Mouse (Mus musculus): ENCODE results near the gene Anapc2.

The Anapc2 gene

DNA sequence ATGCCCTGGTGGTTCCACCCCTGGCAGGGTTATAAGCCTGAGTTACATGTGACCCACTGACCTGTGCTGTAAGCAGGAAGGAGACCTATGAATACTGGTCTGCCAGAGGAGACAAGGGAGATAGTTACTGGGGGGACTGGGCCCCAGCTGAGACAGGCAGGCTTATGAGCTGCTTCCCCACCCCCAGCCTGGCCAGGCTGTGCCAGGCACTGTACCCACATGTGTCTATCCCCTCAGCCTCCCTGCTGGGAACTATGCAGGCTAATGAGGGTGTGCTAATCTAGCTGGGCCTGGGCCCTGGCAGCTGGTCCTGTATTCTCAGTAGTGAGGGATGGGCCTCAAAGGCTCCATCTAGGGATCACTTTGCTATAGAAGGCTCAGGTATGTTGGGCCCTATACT, 5.0 kb upstream of the Anapc2 start:
- in situ Hi-C loops (cut with MboI; ENCODE audit: low sequenced_read_pairs) = no loop called here

DNA sequence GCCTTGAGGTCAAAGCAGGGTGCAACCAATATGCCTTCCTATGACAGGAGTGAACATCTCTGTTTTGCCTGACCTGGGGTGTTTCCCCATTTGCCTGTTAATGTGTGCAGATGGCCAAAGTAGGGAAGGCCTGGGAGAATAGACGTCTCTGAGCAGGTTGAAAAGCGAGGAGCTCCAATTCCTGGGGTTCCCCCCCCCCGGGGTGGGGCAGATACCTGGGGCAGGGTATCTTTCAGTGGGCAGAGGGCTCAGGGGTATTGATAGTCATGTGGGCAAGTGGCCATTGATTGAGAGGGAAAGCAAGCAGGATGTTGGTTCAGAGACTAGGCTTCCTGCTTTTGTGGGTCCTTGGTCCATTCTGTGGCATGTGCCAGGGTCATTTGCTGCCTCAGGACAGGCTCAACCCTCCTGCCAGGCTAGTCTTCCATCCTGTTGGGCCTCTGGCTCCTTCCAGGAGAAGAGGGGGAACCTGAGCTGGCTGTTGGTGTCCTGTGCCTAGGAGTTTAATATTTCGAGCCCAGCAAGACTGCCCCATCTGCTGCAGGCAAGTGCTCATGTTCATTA, 4.5 kb upstream of the Anapc2 start:
- in situ Hi-C loops (cut with MboI; ENCODE audit: low sequenced_read_pairs) = no loop called here

DNA sequence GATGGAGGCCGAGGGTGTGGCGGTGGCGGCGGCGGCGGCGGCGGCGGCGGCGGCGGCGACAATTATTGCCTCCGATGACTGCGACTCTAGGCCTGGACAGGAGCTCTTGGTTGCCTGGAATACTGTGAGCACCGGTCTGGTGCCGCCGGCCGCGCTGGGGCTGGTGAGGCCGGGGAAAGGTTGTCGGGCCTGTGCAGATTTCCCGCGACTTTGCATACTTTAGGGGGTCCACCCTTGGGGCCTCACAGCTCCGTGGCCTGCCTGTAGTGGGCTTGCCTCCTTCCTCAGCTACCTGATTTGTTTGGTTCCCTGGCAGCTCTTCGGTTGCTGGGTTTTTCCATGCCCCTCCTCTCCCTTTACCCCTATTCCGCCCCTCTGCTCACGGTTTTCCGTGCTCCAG, 237 bp downstream of the Anapc2 start:
- in situ Hi-C loops (cut with MboI; ENCODE audit: low sequenced_read_pairs) = no loop called here

DNA sequence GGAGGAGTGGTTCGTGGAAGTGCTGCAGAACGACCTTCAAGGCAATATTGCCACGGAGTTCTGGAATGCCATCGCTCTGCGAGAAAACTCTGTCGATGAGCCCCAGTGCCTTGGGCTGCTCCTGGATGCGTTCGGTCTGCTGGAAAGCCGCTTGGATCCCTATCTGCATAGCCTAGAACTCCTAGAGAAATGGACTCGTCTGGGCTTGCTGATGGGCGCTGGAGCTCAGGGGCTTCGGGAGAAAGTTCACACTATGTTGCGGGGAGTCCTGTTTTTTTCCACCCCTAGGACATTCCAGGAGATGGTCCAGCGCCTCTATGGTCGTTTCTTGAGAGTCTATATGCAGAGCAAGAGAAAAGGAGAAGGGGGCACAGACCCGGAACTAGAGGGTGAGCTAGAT, 732 bp downstream of the Anapc2 start:
- in situ Hi-C loops (cut with MboI; ENCODE audit: low sequenced_read_pairs) = no loop called here

- in situ Hi-C loops (cut with MboI; ENCODE audit: low sequenced_read_pairs) = no loop called here
Observed at GRCm38 (mm10) chr2:25278928-25279882, 6.9 kb downstream of the Anapc2 start.

- in situ Hi-C loops (cut with MboI; ENCODE audit: low sequenced_read_pairs) = no loop called here
Observed at GRCm38 (mm10) chr2:25285551-25285950, 13.3 kb downstream of the Anapc2 start.

DNA sequence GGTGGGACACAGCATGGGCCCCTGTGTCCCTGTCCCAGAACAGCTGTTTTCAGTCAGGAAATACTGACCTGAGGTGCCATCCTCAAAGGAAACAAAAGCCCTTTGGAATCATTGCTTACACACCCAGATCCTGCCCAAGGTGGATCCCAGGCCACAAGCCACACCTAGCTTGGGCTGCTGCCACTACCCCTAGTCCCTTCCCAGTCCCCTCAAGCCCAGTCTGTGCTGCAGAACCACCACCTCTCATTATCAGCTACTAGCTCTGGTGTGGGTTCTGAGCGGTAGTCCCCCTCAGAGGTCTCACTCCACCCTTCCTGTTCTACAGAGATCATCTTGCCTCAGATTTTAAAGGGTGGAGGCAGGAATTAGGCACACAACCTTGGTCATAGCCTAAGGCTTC, 14.0 kb downstream of the Anapc2 start:
- in situ Hi-C loops (cut with MboI; ENCODE audit: low sequenced_read_pairs) = no loop called here

GRCm38 (mm10) chr2:25286837-25287636, 14.8 kb downstream of the Anapc2 start:
- in situ Hi-C loops (cut with MboI; ENCODE audit: low sequenced_read_pairs) = no loop called here

DNA sequence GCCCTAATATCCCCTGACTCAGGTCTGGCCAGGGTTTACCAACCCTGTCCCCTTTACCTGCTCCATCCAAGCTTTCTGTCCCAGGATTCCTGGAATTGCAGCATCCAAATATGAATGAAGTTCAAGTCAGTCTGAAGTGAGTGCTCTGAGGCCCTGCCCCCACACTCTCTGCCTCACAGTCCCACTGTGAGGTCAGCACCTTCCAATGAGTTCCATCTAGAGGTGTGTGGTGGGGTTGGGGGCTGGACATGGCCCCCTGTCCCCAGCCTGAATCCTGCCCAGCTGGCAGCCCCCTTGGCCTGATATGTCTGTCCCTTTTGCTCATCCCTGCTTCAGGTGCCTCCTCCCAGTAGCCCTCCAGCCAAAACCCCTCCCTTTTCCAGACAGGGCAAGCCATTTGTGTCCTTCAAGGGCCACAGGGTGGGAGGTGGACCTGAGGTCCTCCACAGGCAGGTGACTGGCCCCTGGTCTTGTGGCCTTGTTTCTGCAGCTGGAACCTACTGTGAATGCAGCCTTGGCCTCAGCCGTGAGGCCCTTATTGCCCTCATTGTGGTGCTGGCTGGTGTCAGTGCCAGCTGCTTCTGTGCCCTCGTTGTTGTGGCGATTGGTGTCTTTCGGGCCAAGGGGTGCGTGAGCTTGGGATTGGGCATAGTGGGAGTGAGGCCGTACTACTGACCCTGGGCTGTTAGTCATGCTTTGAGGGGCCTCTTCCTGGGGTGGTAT, 15.8 kb downstream of the Anapc2 start, which contains the start of gene Tmem210:
TSS of gene Tmem210 (plus strand) at position 219 of the 723 bp plus-strand sequence.
- in situ Hi-C loops (cut with MboI; ENCODE audit: low sequenced_read_pairs) = no loop called here

GRCm38 (mm10) chr2:25288734-25289345, 16.6 kb downstream of the Anapc2 start:
- in situ Hi-C loops (cut with MboI; ENCODE audit: low sequenced_read_pairs) = no loop called here

DNA sequence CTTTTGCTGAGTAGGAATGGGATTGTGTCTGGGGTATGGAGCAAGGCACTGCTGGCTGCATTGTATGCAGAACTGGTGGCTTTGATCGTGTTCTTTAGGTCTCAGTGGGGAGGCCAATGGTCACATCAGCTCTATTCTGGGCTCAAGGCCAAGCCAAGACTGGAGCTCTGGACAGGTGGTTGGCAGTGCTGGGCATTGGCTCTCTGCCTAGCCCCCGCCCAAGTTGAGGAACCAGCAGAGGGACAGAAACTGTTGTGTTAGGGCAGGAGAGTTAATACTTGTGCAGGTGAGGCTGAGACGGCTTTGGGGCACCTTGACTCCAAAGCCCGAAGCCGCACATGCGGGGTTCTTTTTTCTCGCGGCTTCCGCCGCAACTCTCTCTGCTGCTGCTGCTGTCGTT, 17.4 kb downstream of the Anapc2 start, which contains the start of gene Lrrc26:
TSS of gene Lrrc26 (plus strand) at position 265 of the 400 bp plus-strand sequence.
- in situ Hi-C loops (cut with MboI; ENCODE audit: low sequenced_read_pairs) = no loop called here

GRCm38 (mm10) chr2:25290101-25290815, 18.0 kb downstream of the Anapc2 start:
- in situ Hi-C loops (cut with MboI; ENCODE audit: low sequenced_read_pairs) = no loop called here

GRCm38 (mm10) chr2:25290816-25291130, 18.5 kb downstream of the Anapc2 start:
- in situ Hi-C loops (cut with MboI; ENCODE audit: low sequenced_read_pairs) = no loop called here

GRCm38 (mm10) chr2:25291184-25292053, 19.1 kb downstream of the Anapc2 start:
- in situ Hi-C loops (cut with MboI; ENCODE audit: low sequenced_read_pairs) = no loop called here

DNA sequence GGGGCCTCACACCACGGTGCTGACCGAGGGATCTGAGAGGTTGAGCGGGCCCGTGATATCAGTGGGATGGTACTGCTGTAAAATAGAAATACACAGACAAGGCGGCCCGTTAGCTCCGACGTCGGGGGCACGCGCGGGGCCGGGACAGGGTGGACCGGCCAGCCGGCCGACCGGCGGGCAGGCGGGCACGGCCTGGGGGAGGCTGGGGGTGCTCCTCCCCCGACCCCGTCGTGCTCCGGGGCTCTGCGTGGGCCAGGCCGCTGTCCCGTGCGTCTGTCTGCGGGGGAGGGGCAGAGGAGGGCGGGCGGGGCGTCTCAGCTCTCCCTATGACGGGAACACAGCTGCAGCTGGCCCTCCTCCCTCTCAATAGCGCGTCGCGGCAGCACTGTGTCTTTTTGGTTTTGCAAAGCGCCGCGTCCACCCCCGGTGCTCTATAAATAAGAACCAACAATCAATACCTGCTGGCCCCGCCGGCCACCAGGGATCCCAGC, 19.8 kb downstream of the Anapc2 start:
- in situ Hi-C loops (cut with MboI; ENCODE audit: low sequenced_read_pairs) = no loop called here

DNA sequence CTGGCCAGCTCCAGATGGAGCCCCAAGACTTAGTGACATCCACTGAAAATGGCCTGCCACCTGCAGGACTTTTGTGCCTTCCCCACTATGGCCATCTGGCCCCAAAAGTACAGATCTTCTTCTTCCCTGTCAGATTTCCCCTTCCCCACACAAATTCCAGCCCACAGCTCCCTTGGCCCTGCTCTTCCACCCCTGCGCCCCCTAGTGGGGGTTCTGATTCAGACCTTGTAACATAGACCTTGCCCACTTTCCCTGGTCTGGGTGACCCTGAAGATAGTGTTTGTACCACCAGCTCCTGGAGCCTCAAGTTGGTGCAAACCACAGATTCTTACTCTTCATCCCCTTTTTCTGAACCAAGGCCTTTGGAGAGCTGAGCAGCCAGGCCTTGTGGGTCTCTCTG, 20.6 kb downstream of the Anapc2 start:
- in situ Hi-C loops (cut with MboI; ENCODE audit: low sequenced_read_pairs) = no loop called here

GRCm38 (mm10) chr2:25293706-25294105, 21.4 kb downstream of the Anapc2 start:
- in situ Hi-C loops (cut with MboI; ENCODE audit: low sequenced_read_pairs) = no loop called here

- in situ Hi-C loops (cut with MboI; ENCODE audit: low sequenced_read_pairs) = no loop called here
Observed at GRCm38 (mm10) chr2:25297093-25297492, 24.8 kb downstream of the Anapc2 start.

- in situ Hi-C loops (cut with MboI; ENCODE audit: low sequenced_read_pairs) = no loop called here
Observed at GRCm38 (mm10) chr2:25298046-25298445, 25.8 kb downstream of the Anapc2 start.
